Mouse (Mus musculus) spleen, postnatal 14 days (tissue): Measurements from ENCODE around the gene Per1.

Source experiments
- DNase-seq, 2 experiments: peaks; one replicate each; pipeline ENCODE4 v3.0.0; 2021 to 2022; ENCODE audit warnings: low spot score in 2 of 2

Gene Per1

DNA sequence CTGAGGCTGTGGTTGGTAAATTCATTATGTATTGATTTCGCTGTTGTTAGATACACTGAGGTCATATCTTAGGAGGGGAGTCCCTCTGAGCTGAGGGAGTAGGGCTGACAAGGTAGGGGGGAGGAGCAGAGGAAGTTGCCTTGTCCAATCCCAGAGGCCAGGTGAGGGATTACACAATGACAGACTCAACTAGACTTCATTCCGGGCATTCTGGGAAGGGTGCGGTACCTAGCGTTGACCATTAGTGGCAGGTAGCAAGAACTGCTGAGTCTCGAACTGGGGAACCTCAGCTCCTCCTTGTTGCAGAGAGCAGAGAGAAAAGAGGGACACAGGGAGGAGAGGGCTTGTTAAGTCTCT is 38.5 kb downstream of the Per1 start:
- no peak for DNase-seq

DNA sequence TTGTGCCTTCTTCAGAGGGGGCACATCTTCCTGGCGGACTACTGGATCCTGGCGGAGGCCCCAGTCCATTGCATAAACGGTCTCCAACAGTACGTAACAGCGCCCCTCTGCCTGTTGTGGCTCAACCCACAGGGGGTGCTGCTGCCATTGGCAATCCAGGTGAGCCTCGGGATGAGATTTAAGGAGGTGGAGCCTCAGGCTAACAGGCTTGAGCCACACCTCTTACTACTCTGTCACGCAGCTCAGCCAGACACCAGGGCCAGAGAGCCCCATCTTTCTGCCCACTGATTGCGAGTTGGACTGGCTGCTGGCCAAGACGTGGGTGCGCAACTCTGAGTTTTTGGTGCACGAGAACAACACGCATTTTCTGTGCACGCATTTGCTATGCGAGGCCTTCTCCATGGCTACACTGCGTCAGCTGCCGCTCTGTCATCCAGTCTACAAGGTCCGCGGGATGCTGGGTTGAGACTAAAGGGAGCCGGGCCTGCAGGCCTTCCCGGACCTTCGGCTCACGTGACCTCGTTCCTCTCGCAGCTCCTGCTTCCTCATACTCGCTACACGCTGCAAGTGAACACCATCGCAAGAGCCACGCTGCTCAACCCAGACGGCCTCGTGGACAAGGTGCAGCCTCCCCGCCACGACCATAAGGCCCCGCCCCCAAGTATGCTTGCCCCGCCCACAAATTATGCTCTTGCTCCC is 39.1 kb downstream of the Per1 start:
- no peak for DNase-seq

DNA sequence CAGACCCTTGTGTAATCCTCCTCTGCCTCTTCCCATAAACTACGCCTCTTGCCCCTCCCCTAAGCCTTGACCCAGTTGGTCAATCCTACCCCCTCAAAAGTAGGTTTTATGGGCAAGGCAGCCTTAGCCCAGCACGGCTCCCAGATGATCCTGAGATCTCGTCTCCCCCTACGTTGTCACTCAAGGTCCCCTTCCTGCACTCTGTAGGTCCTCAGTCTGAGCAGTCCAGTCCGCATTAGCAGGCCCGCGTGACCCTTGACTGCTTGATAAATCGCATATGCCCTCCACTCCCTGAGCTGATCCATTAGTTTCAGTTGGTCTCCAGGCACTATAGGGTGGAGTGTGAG is 39.6 kb downstream of the Per1 start:
- no peak for DNase-seq

DNA sequence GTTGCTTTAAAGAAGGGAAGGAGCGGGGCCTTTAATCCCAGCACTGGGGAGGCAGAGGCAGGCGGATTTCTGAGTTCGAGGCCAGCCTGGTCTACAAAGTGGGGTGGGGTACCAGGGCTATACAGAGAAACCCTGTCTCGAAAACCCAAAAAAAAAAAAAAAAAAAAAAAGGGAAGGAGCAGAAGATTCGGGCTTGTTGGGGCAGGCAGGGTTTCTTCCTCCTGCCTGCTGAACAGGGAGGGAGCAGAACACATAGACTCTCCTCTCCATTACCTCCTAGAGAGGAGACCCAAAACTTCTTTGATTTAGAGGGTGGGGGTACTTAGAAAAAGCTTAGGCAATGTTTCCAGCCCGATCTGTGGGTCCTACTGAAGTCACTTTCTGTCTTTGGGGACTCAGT is 40.3 kb downstream of the Per1 start:
- no peak for DNase-seq

DNA sequence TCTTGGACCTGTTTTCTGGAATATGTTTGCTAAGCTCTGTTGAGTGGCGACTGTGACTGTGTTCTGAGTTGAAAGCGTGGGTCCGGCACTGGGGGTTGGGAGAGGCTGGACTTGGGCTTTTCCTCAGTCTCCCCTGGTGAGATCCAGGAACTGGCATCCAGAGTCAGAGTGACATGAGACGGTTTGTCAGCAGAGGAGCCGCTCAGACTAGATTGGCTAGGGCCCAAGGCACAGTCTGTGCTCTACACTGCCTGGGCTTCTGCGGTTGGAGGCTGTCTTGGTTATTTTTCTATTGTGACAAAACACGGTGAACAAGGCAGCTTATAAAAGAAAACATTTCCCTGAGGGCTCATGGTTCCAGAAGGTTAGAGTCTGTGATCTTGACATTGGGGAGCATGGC is 52.5 kb downstream of the Per1 start:
- DNase-seq, result no peak

DNA sequence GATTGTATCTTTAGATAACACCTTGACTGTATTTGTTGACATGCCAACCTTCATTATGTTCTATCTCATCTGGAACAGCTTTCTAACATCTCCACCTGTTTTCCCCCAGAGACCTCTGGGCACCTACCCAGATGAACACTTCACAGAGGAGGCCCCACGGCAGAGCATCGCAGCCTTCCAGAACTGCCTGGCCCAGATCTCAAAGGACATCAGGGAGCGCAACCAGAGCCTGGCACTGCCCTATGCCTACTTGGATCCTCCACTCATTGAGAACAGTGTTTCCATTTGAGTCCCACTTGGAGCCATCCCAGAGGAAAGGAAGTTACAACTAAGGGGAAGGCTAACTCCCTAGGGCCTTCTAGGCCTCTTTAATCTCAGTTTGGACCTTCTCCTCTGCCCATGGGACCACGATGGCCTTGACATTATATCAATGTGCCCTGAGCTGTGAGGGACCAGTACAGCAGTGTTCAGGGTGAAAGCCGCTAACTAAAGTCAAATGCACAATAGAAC is 53.5 kb downstream of the Per1 start:
- no peak for DNase-seq

DNA sequence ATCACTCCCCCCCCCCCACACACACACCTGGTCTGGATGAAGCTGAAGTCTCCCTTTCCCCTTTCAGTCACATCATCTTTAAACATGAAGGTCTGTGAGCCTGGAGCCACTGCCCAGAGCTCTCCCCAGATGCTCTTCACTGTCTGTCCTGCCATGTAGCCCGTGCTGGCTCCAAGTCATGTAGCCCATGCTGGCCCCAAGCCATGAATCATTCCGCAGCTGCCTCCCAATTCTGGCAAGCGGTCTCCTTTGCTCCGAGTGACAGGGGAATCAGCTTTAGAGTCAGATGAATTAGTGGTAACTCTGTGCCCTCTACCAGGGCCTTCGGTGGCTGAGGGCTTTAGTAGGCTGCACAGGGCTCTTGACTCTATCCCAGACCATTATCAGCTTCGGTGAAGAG is 54.7 kb downstream of the Per1 start:
- no peak for DNase-seq

DNA sequence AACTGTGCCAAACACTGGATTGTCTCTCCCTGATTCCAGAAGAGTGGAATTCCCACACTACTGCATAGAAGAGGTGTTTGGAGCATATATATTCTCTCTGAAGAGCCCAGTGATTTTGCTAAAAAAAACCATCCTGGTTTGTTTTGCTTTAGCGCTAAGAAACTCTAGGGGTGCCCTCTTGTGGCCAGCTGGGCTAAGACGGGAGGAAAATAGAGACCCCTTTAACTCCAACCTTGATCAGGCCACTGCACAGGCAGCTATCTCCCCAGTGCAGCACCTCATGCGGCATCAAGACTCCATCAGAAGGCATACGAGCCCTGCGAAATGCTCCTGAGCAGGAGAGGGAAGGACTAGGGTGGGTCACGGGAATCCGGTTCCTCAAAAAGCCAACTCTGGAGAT is 55.4 kb downstream of the Per1 start:
- peak; percentile 38 to 66 for DNase-seq

DNA sequence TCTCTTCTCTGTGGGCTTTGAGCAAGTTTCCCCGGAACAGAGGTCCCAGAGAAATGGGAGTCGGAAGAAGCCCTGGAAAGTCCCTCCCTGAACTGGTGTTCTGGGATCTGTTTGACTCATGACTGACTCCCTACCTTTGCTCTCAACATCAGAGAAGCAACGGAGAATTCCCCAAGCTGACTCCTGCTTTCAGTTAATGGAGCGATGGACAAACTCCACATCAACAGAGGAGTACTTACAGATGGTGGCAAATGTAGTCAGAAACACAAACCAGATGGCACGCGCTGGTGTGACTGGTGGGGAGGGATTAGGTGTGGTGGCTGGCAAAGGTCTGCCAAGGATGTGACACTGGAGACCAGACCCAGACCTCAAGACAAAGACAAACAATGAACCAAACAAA is 56.0 kb downstream of the Per1 start:
- no peak for DNase-seq

DNA sequence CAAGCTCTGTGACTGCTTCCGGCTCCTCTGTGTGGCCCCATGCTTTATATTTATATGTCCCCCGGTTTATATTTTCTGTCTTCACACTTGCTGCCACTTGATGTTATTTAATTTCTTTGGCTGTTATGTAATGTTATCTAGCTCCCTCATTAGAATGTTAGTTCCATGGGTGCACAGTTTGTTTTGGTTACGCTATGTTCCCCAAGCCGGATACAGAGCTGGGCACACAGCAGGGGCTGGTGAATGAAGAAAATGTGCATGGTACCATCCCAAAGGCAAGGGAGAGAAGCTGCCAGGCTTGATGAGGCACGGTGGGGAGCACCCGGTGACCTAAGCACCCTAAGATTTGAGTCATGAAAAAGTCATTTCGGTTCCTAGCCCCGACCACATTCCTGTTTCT is 58.8 kb downstream of the Per1 start:
- DNase-seq, result no peak

DNA sequence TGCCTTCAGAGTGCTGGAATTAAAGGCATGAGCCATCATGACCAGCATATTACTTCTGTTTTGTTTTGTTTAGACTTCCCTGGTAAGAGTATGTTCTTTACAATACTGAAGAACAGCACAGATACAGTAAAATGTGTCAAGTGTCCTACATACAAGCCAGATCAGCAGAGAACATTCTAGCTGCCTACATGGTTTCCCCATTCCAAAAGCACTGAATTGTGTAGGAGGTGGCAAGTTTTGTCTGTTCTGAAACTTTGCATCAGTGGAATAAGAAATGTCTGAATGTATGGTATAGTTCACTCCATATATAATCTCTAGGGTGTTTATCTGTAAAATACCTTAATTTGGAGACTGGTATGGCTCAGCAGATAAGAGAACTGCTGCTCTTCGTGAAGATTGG is 60.3 kb downstream of the Per1 start:
- no peak for DNase-seq

DNA sequence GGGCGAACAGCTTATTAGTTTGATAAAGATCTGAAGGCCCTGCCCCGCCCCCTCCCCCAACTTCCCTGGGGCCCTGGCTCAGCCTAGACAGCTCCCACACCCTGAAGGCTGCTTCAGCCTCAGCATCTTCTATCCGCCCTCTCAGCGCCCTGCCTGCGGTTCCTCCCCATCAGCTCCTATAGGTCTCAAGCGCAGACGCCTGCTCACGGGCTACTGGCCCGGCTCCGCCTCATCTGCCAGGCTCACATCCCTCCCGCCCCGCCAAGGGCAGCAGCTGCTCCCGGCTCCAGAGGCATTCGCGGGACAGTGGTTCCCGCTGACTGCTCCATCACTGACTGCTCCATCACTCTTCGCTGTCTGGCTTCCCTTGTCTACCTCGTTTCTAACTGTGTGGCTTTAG is 61.8 kb downstream of the Per1 start, which contains the start of gene Alox12b:
Gene Alox12b, plus strand, starts transcription at position 190 of the 400 bp plus-strand sequence.
- no peak for DNase-seq
